ENCODE assay signal across 18 mouse cellular contexts in genomic region chr1:182523692-182524091, GRCm38 (mm10). TPM values are rescaled to one million over a fixed set of nuclear protein-coding genes. Genes with fewer than 3 reads are reported as not detected.
"Had no signal": no experiment of that assay in that cellular context is flagged by ENCODE, and none has a peak within 500 bp of the region (broad histone marks: within the 10 kb centered on the region; RNA-seq: fewer than 3 reads in every experiment).

No protein-coding gene starts in this region.

- H3K4me2 ChIP-seq: neural tube, embryonic 13.5 days; neural tube, embryonic 15.5 days; stomach, embryonic 15.5 days had no signal

- DNase-seq: retina, postnatal 1 day; right cerebral cortex, adult 18-20 months; right cerebral cortex, postnatal 14 days; right cerebral cortex, postnatal 25 days; right cerebral cortex, postnatal 4 days; spleen, adult 18-20 months; thymus, adult 2 months; thymus, postnatal 14 days; thymus, postnatal 25 days; thymus, postnatal 36 days; thymus, postnatal 4 days had no signal

- H3K27ac ChIP-seq: neural tube, embryonic 13.5 days; neural tube, embryonic 15.5 days; stomach, embryonic 15.5 days; stomach, postnatal 0 days had no signal

- H3K9me3 ChIP-seq: neural tube, embryonic 13.5 days; neural tube, embryonic 15.5 days; stomach, embryonic 15.5 days had no signal

- H3K36me3 ChIP-seq: neural tube, embryonic 13.5 days; neural tube, embryonic 15.5 days; stomach, embryonic 15.5 days had no signal

- H3K9ac ChIP-seq: neural tube, embryonic 13.5 days; neural tube, embryonic 15.5 days; stomach, embryonic 15.5 days had no signal

- H3K4me3 ChIP-seq: neural tube, embryonic 13.5 days; neural tube, embryonic 15.5 days; stomach, embryonic 15.5 days had no signal

- H3K27me3 ChIP-seq: stomach, embryonic 15.5 days had no signal

RNA-seq across cellular contexts. Expression of gene Capn8, which starts 41.1 kb away (rescaled TPM):
- total RNA-seq: neutrophil, adult 5-6 weeks had no signal
- polyA plus RNA-seq: neural tube, embryonic 14.5 days; spleen, adult 2 months had no signal
